Mouse (Mus musculus) heart, adult 8-10 months (tissue): Measurements from ENCODE around the gene Nr6a1. TPM values are rescaled to one million over a fixed set of nuclear protein-coding genes. Genes with fewer than 3 reads are reported as not detected.

Experiments
- DNase-seq: peaks from one replicate; pipeline ENCODE4 v3.0.0; 2022; ENCODE audit warnings: low spot score
- total RNA-seq, 4 experiments: library from RNA; stranded (reverse); gene quantifications; 2 replicates each; pipeline ENCODE4 v1.2.4; 2022

Gene Nr6a1
- total RNA-seq, 4 experiments from 2014 or later, result 1.2 to 2.2 (median 1.9) TPM

DNA sequence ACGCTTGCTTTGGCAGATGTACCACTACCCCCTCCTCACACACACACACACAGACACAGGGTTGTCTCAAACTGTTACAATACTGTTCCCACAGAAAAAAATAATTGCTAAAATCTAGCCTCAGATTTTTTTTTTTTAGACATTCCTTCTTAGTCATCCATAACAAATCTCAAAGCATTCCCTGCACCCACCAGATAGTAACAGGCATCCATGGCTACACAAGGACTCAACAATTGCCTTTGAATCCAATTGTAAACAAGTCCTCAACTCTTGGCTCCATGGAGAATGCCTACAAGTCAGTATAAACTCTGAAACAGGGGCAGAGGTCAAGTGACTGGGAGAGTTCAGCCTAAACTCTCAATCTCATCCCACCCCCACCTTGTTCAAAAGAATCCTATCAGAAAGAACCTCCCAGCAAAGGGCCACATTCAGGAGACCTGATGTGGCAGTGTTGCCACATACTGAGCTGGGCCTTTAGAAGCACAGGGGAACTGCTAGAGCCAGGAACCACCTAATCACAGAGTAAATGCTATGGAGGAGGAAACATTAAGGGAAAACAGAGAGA, 52.9 kb downstream of the Nr6a1 start:
- no peak for DNase-seq

DNA sequence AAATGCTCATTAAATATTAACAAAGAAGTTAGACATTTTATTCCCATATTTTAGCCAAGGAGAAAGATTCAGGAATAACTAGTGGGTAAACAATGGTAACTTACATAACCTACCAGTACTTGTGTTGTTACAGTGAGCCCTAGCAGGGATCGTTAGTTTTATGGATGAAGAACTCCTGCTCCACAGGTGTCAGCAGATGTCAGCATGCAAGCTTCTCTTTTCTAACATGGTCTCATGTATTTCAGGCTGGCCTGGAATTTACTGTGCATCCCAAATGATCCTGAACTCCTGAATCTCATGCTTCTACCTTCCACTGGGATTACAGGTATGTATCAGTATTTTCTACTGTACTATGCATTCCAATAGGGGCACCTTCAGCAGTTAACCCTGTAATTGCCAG, 54.8 kb downstream of the Nr6a1 start:
- DNase-seq, result no peak

DNA sequence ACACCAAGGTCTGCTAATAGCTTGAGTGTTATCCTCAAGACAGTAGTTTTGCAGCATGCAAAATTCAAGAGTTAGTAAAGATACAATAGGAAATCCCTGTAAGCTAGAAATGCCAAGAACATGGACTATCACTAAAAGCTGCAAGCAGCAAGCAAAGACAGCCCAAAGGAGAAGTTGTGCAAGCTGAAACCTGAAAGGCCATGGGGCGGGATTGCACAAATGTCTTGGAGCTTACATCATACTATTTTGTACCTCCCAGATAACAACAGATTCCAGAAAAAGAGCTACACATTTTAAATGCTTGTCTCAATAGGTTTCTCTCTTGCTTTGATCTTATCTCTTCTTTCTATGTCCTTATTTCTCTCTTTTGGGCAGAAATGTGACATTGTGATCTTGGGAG, 60.8 kb downstream of the Nr6a1 start:
- DNase-seq, result no peak

- peak; percentile 48 for DNase-seq
Measured at GRCm38 (mm10) chr2:38864011-38864410, 63.5 kb downstream of the Nr6a1 start.

GRCm38 (mm10) chr2:38851797-38852196, 75.7 kb downstream of the Nr6a1 start:
- no peak for DNase-seq

GRCm38 (mm10) chr2:38846319-38846718, 81.2 kb downstream of the Nr6a1 start:
- no peak for DNase-seq

GRCm38 (mm10) chr2:38835489-38835888, 92.0 kb downstream of the Nr6a1 start:
- DNase-seq, result no peak

DNA sequence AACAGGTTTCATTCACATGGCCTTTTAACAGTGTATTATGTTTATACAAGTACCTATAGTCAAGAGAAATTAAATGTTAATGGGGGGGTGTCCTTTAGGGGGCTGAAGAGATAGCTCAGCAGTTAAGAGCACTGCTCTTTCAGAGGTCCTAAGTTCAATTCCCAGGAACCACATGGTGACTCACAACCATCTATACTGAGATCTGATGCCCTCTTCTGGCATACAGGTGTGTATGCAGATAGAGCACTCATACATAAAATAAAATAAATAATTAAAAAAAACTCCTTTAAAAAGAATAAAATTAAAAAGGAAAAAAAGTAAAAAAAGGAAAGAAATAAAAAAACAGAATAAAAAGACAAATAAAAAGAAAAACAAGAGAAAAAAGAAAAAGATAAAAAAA, 95.5 kb downstream of the Nr6a1 start:
- no peak for DNase-seq

DNA sequence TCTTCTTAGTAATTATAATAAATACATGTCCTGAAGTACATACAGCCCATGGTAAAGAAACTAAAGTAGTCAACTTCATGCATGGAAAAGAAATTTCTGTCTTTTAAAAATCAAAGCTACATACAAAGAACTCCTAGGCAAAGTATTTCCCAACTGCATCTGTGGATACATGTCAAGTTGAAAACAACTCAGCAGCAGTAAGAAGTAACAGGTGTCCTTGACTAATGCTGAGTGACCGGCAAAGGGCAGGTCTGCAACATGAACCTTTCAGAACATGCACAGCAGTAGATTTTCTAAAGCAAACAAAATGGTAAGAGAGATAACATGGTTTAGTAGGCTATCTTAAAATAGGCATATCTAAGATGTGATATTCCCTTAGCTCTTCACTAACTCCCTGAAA, 98.0 kb downstream of the Nr6a1 start:
- no peak for DNase-seq

DNA sequence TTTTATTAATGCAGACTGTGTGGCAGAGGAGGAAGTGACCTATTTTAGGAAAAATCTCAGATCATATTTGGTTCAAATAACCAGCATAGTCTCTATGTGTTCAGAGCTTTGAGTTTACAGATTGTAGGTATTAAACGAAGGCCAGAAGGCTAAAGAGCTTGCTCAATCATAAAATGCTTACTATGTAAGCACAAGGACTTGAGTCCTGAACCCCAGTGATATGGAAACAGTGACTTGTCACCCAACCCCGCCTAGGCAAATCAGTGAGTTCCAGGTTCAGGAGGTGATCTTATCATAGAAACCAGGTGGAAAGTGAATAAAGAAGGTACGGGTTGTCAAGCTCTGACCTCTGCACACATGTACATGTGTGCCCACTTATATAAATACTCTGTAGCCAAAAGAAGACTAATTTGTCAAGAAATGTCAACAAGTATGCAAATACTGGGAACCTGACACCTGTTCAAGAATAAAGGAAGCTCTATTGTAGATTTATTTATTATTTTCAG, 99.6 kb downstream of the Nr6a1 start:
- no peak for DNase-seq

- DNase-seq, result peak; percentile 9
Measured at GRCm38 (mm10) chr2:38826189-38826588, 101.3 kb downstream of the Nr6a1 start.

DNA sequence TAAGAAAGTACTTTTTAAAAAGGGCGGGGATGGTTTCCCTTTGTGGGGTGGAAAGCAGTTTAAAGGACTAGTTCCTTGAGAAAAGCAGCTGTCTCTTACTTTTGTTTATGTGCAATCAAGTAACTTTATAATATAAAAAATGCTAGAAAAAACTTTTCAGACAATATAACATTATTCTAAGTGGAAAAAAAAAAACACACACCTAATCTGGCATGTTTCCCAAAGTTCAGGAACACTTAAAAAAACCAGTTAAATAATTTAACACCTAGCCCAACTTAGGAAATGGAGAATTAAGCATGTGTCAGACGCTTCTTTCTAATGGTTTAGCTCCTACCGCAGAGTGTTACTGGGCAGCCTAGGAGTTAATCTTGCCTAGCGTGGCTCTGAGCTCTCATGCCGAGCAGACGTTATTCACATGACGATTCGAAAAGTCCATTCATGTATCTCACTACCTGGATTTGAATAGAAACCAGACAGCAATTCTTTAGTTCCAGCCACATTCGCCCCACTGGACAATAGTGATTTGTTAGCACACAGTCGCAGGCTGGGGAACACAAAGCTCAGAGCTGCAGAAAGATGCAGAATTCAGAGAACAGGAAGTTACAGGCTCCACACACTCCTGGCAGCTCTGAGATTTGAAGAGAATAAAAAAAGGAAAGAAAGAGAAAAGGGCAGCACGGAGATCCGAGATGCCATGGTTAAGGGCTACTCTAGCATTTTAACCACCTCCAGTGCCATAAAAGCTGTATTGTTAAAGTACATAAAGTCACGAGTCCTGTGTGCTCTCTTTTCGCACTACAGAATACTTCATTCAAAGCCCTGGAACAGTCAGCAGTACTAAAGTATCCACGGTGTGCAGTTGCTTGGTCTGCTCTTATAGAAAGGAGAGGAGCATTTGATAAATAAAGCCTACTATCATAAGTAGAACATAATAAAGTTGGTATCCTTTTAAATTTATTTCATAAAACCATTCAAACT, 102.4 kb downstream of the Nr6a1 start:
- DNase-seq, result peak; percentile 20

- peak; percentile 65 for DNase-seq
Measured at GRCm38 (mm10) chr2:38823912-38824583, 103.4 kb downstream of the Nr6a1 start.

- peak; percentile 50 for DNase-seq
Measured at GRCm38 (mm10) chr2:38823406-38823805, 104.1 kb downstream of the Nr6a1 start.

DNA sequence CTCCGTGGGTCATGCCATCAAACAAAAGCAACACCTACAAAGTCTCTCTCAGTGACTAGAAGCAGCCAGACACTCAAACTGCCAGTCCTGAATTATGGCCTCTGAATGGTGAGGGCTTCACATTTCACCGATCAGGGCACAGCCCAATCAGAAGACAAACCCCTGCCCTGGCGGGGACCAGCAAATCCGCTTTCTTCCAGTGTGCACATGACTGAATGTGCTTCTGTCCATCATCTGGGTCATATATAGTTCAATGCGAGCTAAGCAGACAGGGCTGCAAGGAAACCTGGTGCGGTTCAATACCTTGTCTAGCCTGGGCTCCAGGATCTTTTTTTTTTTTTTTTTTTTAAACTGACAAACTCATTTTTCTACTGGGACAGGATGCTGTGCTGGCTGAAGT, 104.5 kb downstream of the Nr6a1 start:
- DNase-seq, result peak; percentile 46

DNA sequence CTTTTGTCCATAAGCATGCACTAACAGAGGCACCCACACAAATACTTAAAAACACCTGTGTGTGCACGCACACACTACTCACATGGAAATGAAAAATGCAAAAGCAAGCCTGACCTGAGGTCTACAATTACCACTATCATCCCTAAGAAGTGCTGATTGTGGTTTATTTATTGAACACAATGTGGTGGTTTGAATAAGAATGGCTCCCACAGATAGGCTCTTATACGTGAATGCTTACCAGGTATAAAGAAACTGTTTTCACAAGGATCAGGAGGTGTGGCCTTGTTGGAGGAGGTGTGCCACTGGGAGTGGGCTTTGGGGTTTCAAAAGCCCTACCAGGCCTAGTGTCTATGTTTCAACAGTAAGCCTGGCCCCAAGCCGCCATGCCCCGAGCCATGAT, 110.0 kb downstream of the Nr6a1 start:
- no peak for DNase-seq

- peak; percentile 56 for DNase-seq
Measured at GRCm38 (mm10) chr2:38797087-38797624, 130.3 kb downstream of the Nr6a1 start.

- DNase-seq, result no peak
Measured at GRCm38 (mm10) chr2:38787338-38787737, 140.2 kb downstream of the Nr6a1 start.

GRCm38 (mm10) chr2:38786216-38786960, 141.1 kb downstream of the Nr6a1 start:
- DNase-seq, result no peak

DNA sequence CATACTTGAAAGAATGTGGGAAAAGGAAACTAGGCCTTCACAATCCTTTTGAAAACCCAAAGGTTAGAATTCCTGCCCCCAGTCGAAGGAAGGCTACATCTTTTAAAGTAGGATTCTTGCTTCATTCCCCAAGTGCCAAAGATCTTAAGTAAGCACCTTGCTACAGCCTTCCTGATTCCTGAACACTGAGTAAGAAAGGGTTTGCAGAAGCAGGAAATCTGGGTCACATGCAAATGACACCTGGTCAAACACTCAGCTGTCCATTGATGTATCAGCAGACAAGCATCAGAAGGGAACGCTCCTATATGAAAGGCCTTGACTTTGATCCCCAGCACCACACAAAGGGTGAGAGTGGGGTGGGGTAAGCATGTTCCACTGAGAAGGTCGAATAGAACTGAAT, 142.4 kb downstream of the Nr6a1 start:
- no peak for DNase-seq

DNA sequence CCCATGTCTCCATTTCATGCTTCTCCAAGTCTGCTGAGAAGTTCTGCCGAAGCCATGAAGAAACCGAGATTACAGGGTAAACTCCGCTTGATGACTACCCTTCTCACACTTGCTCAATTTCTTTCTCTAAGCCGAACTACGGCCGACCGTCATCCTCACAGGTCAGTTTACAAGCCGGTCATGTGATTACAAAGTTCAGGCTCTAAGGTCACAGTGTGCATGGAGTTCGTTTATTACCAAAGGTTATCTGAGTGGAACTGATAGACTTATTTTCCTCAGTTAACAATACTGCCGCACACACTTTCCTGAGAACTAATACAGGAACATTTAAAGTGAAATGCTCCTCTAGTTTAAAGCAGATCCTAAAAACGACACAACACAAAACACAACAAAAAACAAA, 143.1 kb downstream of the Nr6a1 start:
- no peak for DNase-seq
